Mouse (Mus musculus) spleen, adult 2 months (tissue): ENCODE measurements at regions not wholly inside any gene's neighbourhood (a gene's known extent, or its start where the extent isn't known, plus 50 kb on each side); places are given as distances from the start of the nearest gene placed in this dataset.

Source experiments
- DNase-seq, 2 experiments: peaks; one replicate each; pipeline versions ENCODE4 v3.0.0 to v3.0.0-alpha.2; 2012 to 2021; ENCODE audit warnings: low spot score in 2 of 2, low read depth in 1 of 2
- H3K27ac ChIP-seq: fragments of 200-500 bp; 2 replicates; pipeline ENCODE4 v1.5.1; 2012; ENCODE audit warnings: low read length, inconsistent platforms; ENCODE audit not compliant: insufficient read depth
- H3K27me3 ChIP-seq: fragments of 200-500 bp; 2 replicates; pipeline ENCODE4 v1.6.1; 2012; ENCODE audit warnings: mild to moderate bottlenecking, moderate library complexity, low read length, inconsistent platforms; ENCODE audit not compliant: control insufficient read depth, insufficient read depth
- H3K36me3 ChIP-seq: fragments of 200-500 bp; 2 replicates; pipeline ENCODE4 v1.6.1; 2012; ENCODE audit warnings: mild to moderate bottlenecking, low read length, inconsistent platforms; ENCODE audit not compliant: control insufficient read depth, insufficient read depth
- H3K4me1 ChIP-seq: fragments of 200-500 bp; 2 replicates; pipeline ENCODE4 v1.6.1; 2011; ENCODE audit warnings: inconsistent platforms; ENCODE audit not compliant: control insufficient read depth, insufficient read depth, insufficient read length
- H3K4me3 ChIP-seq: fragments of 200-500 bp; 2 replicates; pipeline ENCODE4 v1.5.1; 2011; ENCODE audit warnings: mild to moderate bottlenecking, inconsistent platforms; ENCODE audit not compliant: insufficient read depth, insufficient read length; ENCODE audit errors: extremely low read depth
- CTCF ChIP-seq: fragments of 200-500 bp; IDR thresholded peaks from 2 replicates; pipeline ENCODE4 v1.5.1; 2011; ENCODE audit warnings: mild to moderate bottlenecking, inconsistent platforms; ENCODE audit not compliant: insufficient read depth, insufficient read length, insufficient replicate concordance; ENCODE audit errors: extremely low read depth
- POLR2A ChIP-seq: fragments of 200-500 bp; IDR thresholded peaks from 2 replicates; pipeline ENCODE4 v1.6.1; 2011; ENCODE audit warnings: low read depth, low read length, inconsistent platforms
- WGBS: fragments of 180-500 bp; shearing (Covaris S2); methylation state at CpG from one replicate; pipeline ENCODE4 v1.1.7; 2018; 5-methylcytosine and 5-hydroxymethylcytosine counted together

- TF ChIP-seq POLR2A (no peak), CTCF (no peak)
- DNase-seq: no peak
- Histone ChIP-seq H3K36me3 (no peaks in the 10 kb centered on the region), H3K4me1 (no peaks in the 10 kb centered on the region), H3K4me3 (no peak overlapping the region), H3K27ac (no peak overlapping the region), H3K27me3 (no peaks in the 10 kb centered on the region)
- 64% methylated on average over 11 of the region's 11 CpGs for WGBS
Measured at GRCm38 (mm10) chr14:120848083-120848951, 62.7 kb upstream of the Ipo5 start.

GRCm38 (mm10) chr14:120849159-120849558 lies 61.9 kb upstream of the Ipo5 start:
- no peaks in the 10 kb centered on the region for H3K36me3 ChIP-seq
- H3K4me3 ChIP-seq: no peak overlapping the region
- H3K27ac ChIP-seq: no peak overlapping the region
- WGBS: 89% methylated on average over 10 of the region's 10 CpGs
- TF ChIP-seq POLR2A (no peak), CTCF (no peak)
- no peaks in the 10 kb centered on the region for H3K27me3 ChIP-seq
- no peaks in the 10 kb centered on the region for H3K4me1 ChIP-seq
- DNase-seq: no peak

GRCm38 (mm10) chr14:120853643-120854042 lies 57.4 kb upstream of the Ipo5 start:
- DNase-seq: no peak
- H3K27ac ChIP-seq: no peak overlapping the region
- H3K4me1 ChIP-seq: no peaks in the 10 kb centered on the region
- H3K4me3 ChIP-seq: no peak overlapping the region
- H3K36me3 ChIP-seq: no peaks in the 10 kb centered on the region
- 78% methylated on average over 5 of the region's 5 CpGs for WGBS
- H3K27me3 ChIP-seq: no peaks in the 10 kb centered on the region
- TF ChIP-seq POLR2A: no peak
- no peak for TF ChIP-seq CTCF

GRCm38 (mm10) chr14:120854559-120854958 lies 56.5 kb upstream of the Ipo5 start:
- Histone ChIP-seq H3K4me3 (no peak overlapping the region), H3K36me3 (no peaks in the 10 kb centered on the region), H3K27me3 (no peaks in the 10 kb centered on the region), H3K27ac (no peak overlapping the region), H3K4me1 (no peaks in the 10 kb centered on the region)
- WGBS: 82% methylated on average over 7 of the region's 7 CpGs
- no peak for DNase-seq
- TF ChIP-seq POLR2A (no peak), CTCF (no peak)

GRCm38 (mm10) chr14:120855181-120855580 lies 55.8 kb upstream of the Ipo5 start:
- Histone ChIP-seq H3K4me1 (no peaks in the 10 kb centered on the region), H3K4me3 (no peak overlapping the region), H3K27me3 (no peaks in the 10 kb centered on the region), H3K36me3 (no peaks in the 10 kb centered on the region), H3K27ac (no peak overlapping the region)
- TF ChIP-seq CTCF: no peak
- TF ChIP-seq POLR2A: no peak
- DNase-seq: no peak
- 91% methylated on average over 13 of the region's 13 CpGs for WGBS
